Mouse (Mus musculus): ENCODE measurements at regions not wholly inside any gene's neighbourhood (a gene's known extent, or its start where the extent isn't known, plus 50 kb on each side); places are given as distances from the start of the nearest gene placed in this dataset.

GRCm38 (mm10) chr1:72108678-72109077, 103.4 kb downstream of the Mreg start:
- TF ChIP-seq CTCF (IDR thresholded peaks at IDR 0.05), result no peak
- Histone ChIP-seq H3K4me3 (no peak overlapping the region), H3K27ac (no peak overlapping the region)
- no peak for DNase-seq (ENCODE audit: extremely low spot score in 1 of 2, low spot score in 2 of 2)
- intact Hi-C loops (cut with DNase I), result no loop called here

GRCm38 (mm10) chr1:72107125-72107524, 105.0 kb downstream of the Mreg start:
- intact Hi-C loops (cut with DNase I), result no loop called here
- H3K4me3 ChIP-seq, result no peak overlapping the region
- no peak overlapping the region for H3K27ac ChIP-seq
- DNase-seq (ENCODE audit: extremely low spot score in 1 of 2, low spot score in 2 of 2), result no peak
- no peak for TF ChIP-seq CTCF (IDR thresholded peaks at IDR 0.05)

- no peak overlapping the region for H3K4me3 ChIP-seq
- TF ChIP-seq CTCF (IDR thresholded peaks at IDR 0.05), result no peak
- no peak for DNase-seq (ENCODE audit: extremely low spot score in 1 of 2, low spot score in 2 of 2)
- intact Hi-C loops (cut with DNase I), result no loop called here
- H3K27ac ChIP-seq, result no peak overlapping the region
Measured at GRCm38 (mm10) chr1:72106655-72107054, 105.5 kb downstream of the Mreg start.

- intact Hi-C loops (cut with DNase I), result no loop called here
- no peak overlapping the region for H3K4me3 ChIP-seq
- TF ChIP-seq CTCF (IDR thresholded peaks at IDR 0.05), result no peak
- H3K27ac ChIP-seq, result no peak overlapping the region
- DNase-seq (ENCODE audit: extremely low spot score in 1 of 2, low spot score in 2 of 2), result no peak
Measured at GRCm38 (mm10) chr1:72105435-72106057, 106.6 kb downstream of the Mreg start.

- H3K4me3 ChIP-seq, result no peak overlapping the region
- intact Hi-C loops (cut with DNase I), result no loop called here
- no peak for TF ChIP-seq CTCF (IDR thresholded peaks at IDR 0.05)
- no peak overlapping the region for H3K27ac ChIP-seq
- DNase-seq (ENCODE audit: extremely low spot score in 1 of 2, low spot score in 2 of 2), result no peak
Measured at GRCm38 (mm10) chr1:72103962-72104361, 108.1 kb downstream of the Mreg start.

GRCm38 (mm10) chr1:72103387-72103786, 108.7 kb downstream of the Mreg start:
- no peak for TF ChIP-seq CTCF (IDR thresholded peaks at IDR 0.05)
- no peak overlapping the region for H3K4me3 ChIP-seq
- intact Hi-C loops (cut with DNase I), result no loop called here
- DNase-seq (ENCODE audit: extremely low spot score in 1 of 2, low spot score in 2 of 2), result no peak
- no peak overlapping the region for H3K27ac ChIP-seq

GRCm38 (mm10) chr1:72099447-72099846, 112.7 kb downstream of the Mreg start:
- DNase-seq (ENCODE audit: extremely low spot score in 1 of 2, low spot score in 2 of 2), result no peak
- no peak for TF ChIP-seq CTCF (IDR thresholded peaks at IDR 0.05)
- intact Hi-C loops (cut with DNase I), result no loop called here
- Histone ChIP-seq H3K4me3 (no peak overlapping the region), H3K27ac (no peak overlapping the region)

GRCm38 (mm10) chr1:72091344-72091743, 120.8 kb downstream of the Mreg start:
- intact Hi-C loops (cut with DNase I), result no loop called here
- DNase-seq (ENCODE audit: extremely low spot score in 1 of 2, low spot score in 2 of 2), result no peak
- TF ChIP-seq CTCF (IDR thresholded peaks at IDR 0.05), result no peak
- no peak overlapping the region for H3K4me3 ChIP-seq
- H3K27ac ChIP-seq, result no peak overlapping the region

- intact Hi-C loops (cut with DNase I), result no loop called here
- no peak for DNase-seq (ENCODE audit: extremely low spot score in 1 of 2, low spot score in 2 of 2)
- H3K4me3 ChIP-seq, result no peak overlapping the region
- no peak overlapping the region for H3K27ac ChIP-seq
- no peak for TF ChIP-seq CTCF (IDR thresholded peaks at IDR 0.05)
Measured at GRCm38 (mm10) chr1:72085661-72086060, 126.4 kb downstream of the Mreg start.

- no peak overlapping the region for H3K4me3 ChIP-seq
- TF ChIP-seq CTCF (IDR thresholded peaks at IDR 0.05), result no peak
- no peak overlapping the region for H3K27ac ChIP-seq
- DNase-seq (ENCODE audit: extremely low spot score in 1 of 2, low spot score in 2 of 2), result no peak
- intact Hi-C loops (cut with DNase I), result no loop called here
Measured at GRCm38 (mm10) chr1:72084219-72084618, 127.9 kb downstream of the Mreg start.

GRCm38 (mm10) chr1:72082366-72082765, 129.7 kb downstream of the Mreg start:
- no peak overlapping the region for H3K27ac ChIP-seq
- H3K4me3 ChIP-seq, result no peak overlapping the region
- no peak for DNase-seq (ENCODE audit: extremely low spot score in 1 of 2, low spot score in 2 of 2)
- no peak for TF ChIP-seq CTCF (IDR thresholded peaks at IDR 0.05)
- intact Hi-C loops (cut with DNase I), result no loop called here

GRCm38 (mm10) chr1:72081811-72082210, 130.3 kb downstream of the Mreg start:
- H3K27ac ChIP-seq, result no peak overlapping the region
- TF ChIP-seq CTCF (IDR thresholded peaks at IDR 0.05), result no peak
- H3K4me3 ChIP-seq, result no peak overlapping the region
- DNase-seq (ENCODE audit: extremely low spot score in 1 of 2, low spot score in 2 of 2), result no peak
- intact Hi-C loops (cut with DNase I), result no loop called here

- Histone ChIP-seq H3K27ac (no peak overlapping the region), H3K4me3 (no peak overlapping the region)
- intact Hi-C loops (cut with DNase I), result no loop called here
- no peak for TF ChIP-seq CTCF (IDR thresholded peaks at IDR 0.05)
- no peak for DNase-seq (ENCODE audit: extremely low spot score in 1 of 2, low spot score in 2 of 2)
Measured at GRCm38 (mm10) chr1:72078926-72079550, 133.1 kb downstream of the Mreg start.
